7 mouse cellular contexts compared by ENCODE assay signal in the genomic region with DNA sequence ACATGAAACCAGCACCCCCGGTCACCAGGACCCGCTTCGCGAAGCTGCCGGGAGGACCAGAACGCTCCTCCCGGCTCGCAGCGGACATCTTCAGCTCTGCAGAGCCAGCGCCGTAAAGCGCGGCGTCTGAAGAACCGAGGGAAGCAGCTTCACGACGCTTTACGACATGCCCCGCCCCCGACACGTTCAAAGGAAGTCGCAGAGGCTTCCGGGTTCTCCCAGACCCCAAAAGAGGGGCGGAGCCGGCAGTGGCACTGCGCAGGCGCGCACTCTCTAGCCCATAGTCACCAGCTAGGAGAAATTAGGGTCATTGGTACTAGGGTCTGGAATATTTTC. TPM values are rescaled to one million over a fixed set of nuclear protein-coding genes. Genes with fewer than 3 reads are reported as not detected.
DNase-seq lines count a peak whose midpoint lies in the region; ATAC-seq lines count a peak whose summit lies in the region.

Gene Tgds, minus strand, starts transcription at position 114 of the 336 bp plus-strand sequence.

- no peaks in the 10 kb centered on the region for H3K27me3 ChIP-seq in intestine, embryonic 15.5 days (replicated peaks)
- H3K27me3 ChIP-seq in midbrain, embryonic 10.5 days (ENCODE audit: low read depth, poor library complexity, severe bottlenecking), result peaks cover 15% of the 10 kb centered on the region

- H3K4me3 ChIP-seq in intestine, embryonic 15.5 days (replicated peaks), result peak within 1 kb of the TSS; percentile 58
- peak within 1 kb of the TSS; percentile 80 for H3K4me3 ChIP-seq in midbrain, embryonic 10.5 days

- intact Hi-C loops in gastrocnemius, postnatal 36 days (cut with DNase I), result no loop called here
- intact Hi-C loops in left cerebral cortex, postnatal 25 days (cut with DNase I), result loop anchor here (1.0 to 5.0 kb wide), 2 partner anchors 43 to 130 kb away; no protein-coding TSS in a partner anchor

- peak; percentile 82 for ATAC-seq in intestine, embryonic 15.5 days

- H3K9ac ChIP-seq in intestine, embryonic 15.5 days, result peak within 1 kb of the TSS; percentile 69

- H3K4me2 ChIP-seq in intestine, embryonic 15.5 days (replicated peaks), result peak within 1 kb of the TSS; percentile 77

- no peak within 1 kb of the TSS for H3K27ac ChIP-seq in intestine, embryonic 15.5 days
- H3K27ac ChIP-seq in midbrain, embryonic 10.5 days (replicated peaks), result peak within 1 kb of the TSS; percentile 84

- peaks cover 7% of the 10 kb centered on the region for H3K4me1 ChIP-seq in intestine, embryonic 15.5 days (replicated peaks)
- H3K4me1 ChIP-seq in midbrain, embryonic 10.5 days, result peaks cover 33% of the 10 kb centered on the region

- DNase-seq in adrenal gland, adult 2 months, result peak; percentile 98
- peak; percentile 99 for DNase-seq in embryo, embryonic 11.5 days (ENCODE audit: low read depth, low spot score)
- DNase-seq in gastrocnemius, postnatal 36 days, result peak; percentile 95 to 97
- DNase-seq in left cerebral cortex, postnatal 25 days (ENCODE audit: low spot score in 2 of 2), result peak; percentile 99
- DNase-seq in midbrain, embryonic 10.5 days (ENCODE audit: low spot score), result peak; percentile 99
- peak; percentile 98 for DNase-seq in right cerebral cortex, postnatal 4 days

- H3K36me3 ChIP-seq in intestine, embryonic 15.5 days, result no peaks in the 10 kb centered on the region
- H3K36me3 ChIP-seq in midbrain, embryonic 10.5 days, result peaks cover 20% of the 10 kb centered on the region

- WGBS in intestine, embryonic 15.5 days, result under 1% methylated on average over 28 of the region's 28 CpGs
- under 1% methylated on average over 28 of the region's 28 CpGs for WGBS in midbrain, embryonic 10.5 days

- H3K9me3 ChIP-seq in intestine, embryonic 15.5 days, result no peaks in the 10 kb centered on the region
- H3K9me3 ChIP-seq in midbrain, embryonic 10.5 days (replicated peaks), result no peaks in the 10 kb centered on the region

RNA-seq across cellular contexts. Expression of gene Tgds, which starts in this region (rescaled TPM):
- 10 to 100 TPM; 15.0 to 16.4 TPM for total RNA-seq in adrenal gland, adult 2 months (2021)
- 3.4 and 3.7 TPM in 2 replicates for polyA plus RNA-seq in adrenal gland, adult 2 months (2012; rRNA removed)
- 1 to 10 TPM; 3.7 to 6.5 TPM for total RNA-seq in gastrocnemius, postnatal 36 days (2021)
- 30.2 and 34.0 TPM in 2 replicates for polyA plus RNA-seq in intestine, embryonic 15.5 days (2015; fragmentation: Nextera tagmentation; extraction: Ambion mirVana)
- total RNA-seq in left cerebral cortex, postnatal 25 days (2021), result 1 to 10 TPM; 6.6 to 9.4 TPM
- polyA plus RNA-seq in midbrain, embryonic 10.5 days (2016; fragmentation: Nextera tagmentation; extraction: Ambion mirVana), result 28.3 and 29.1 TPM in 2 replicates
